Mouse (Mus musculus): ENCODE results near the gene Cpvl.
A peak's percentile ranks its signal among the peaks of the same experiment; 100 is the strongest.

Gene Cpvl

DNA sequence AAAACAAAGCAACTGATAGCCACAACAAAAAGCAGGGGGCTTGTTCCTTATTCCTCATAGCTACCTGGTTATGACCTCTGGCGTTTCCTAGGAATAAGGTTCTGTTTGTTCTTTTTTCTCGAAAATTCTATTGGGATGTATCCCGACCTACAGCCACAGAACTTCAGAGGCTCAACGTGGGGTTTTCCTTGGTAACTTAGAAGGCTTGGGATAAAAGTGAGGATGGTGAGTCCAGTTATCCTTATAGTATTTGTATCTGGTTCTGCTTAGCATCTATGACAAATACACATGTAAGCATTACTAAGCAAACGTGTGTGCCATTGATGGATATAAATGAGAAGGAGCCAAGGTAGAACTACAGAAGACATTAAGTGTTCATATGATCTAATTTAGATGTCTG is at the start of gene Cpvl:
TSS of gene Cpvl (minus strand) at position 101 of the 400 bp plus-strand sequence.
- no peak for DNase-seq

DNA sequence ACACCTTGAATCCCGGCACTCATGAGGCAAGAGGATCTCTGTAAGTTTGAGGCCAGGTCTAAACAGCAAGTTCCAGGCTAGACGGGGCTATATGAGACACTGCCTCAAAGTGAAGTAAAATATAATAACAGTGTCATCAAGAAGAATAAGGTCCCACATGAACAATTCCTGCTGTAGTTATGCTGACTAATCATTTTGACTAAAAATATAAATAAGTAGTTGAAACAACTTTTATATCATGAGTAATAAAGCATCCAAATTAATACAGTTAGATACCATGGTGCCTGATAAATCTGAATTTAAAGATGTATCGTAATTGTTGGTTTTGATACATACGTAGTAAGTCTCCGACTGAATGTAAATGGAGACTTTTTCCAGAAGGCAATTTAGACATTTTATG is 45.4 kb upstream of the Cpvl start:
- DNase-seq: no peak

DNA sequence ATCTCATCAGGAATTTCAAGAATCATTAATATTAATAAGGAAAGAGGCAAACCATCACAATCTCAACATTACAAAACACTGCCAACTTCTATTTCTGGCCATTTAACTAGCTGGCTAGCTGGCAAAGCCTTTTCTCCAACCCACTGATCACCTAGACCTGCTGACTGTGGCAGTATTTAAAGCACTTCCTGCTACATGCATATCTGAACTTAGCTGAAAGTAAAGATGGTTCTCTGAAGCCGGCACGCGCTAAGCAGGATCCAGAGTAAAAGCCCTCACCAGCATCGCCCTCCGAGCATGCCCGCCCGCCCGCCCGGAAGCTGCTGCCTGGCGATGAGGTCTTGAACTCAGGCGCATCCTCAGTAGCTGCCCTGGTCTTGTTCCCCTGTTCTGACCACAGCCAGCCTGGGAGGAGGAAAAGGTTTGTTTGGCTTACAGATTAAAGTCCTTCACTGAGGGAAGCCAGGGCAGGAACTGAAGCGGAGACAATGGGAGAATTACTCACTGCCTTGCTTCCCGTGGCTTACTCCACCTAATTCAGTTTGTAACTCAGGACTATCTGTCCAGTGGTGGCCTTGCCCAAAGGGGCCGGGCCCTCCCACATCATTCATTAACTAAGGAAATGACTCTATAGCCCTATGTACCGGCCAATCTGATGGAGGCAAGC is 42.8 kb upstream of the Cpvl start:
- DNase-seq: peak; percentile 80

DNA sequence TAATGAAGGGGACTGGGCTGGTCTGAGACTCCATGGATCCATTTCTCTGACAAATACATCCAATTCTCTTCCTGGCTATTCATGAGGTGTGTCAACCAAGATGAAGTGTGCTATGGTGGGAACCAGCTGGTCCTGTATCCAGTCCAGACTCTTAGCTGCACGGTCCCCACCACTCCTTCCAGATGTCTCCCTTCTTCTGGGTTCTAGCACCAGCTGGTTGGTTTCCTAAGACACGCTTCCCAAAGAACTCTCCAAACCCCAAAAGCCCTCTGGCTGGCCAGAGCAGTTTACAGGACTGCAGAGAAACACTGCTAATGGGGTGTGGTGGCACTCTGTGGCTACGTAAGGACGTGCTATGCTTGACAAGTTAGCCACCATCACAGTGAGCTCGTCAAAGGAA is 40.4 kb upstream of the Cpvl start:
- no peak for DNase-seq

DNA sequence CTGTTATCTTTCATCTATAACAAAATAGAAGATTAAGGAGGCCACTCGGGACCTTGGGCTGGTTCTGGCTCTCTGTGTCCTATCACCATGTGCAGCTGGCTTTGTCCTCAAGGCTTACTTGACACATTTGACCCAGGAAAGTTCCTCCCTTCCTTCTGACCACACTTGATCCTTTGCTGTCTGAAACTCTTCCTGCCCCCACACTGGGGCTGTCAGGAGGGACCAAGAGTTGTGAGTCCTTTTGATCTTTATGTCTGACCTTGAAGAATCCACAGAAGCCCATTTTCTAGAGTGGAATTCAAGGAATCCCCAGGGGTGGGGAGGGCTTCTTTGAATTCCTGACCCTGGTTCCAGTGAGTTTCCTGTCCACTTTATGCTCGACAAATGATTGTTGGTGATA is 39.6 kb upstream of the Cpvl start:
- peak; percentile 57 for DNase-seq

DNA sequence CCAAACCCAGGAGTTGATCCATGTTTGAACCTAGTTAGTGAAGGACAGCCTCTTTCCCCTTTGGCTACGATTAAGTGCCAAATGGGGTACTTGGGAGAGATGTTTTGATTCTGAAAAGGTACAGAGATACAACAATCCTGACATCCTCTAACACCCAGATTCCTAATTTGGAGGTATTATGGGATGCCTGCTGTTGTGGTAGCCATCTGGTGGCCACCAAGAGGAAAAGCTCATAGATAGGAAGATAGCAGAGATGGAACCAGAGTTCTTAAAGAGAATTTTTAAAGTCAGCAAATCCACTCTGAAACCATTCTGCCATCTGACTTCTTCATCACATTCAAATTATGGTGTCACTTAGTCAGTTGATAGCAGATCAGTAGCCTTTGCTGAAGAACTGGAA is 33.7 kb upstream of the Cpvl start:
- DNase-seq: no peak

DNA sequence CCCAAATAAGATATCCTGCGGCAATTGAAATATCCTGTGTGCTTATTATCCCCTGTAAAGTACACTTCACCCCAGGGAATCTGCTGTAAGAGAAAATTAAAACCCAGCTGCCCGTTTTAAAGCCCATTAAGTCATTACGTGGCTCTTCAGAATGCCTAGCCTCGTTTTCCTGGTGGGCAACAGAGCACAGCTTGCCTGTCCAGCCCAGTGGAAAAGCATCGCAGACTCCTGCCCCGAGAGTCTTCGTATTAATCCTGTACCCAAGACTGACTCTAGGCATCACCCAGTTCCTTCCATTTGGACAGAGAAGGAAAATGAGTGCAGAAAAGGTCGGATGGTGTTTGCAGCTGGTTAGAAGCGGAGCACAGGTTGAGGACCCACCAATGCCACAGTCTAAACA is 31.9 kb upstream of the Cpvl start:
- DNase-seq: no peak

DNA sequence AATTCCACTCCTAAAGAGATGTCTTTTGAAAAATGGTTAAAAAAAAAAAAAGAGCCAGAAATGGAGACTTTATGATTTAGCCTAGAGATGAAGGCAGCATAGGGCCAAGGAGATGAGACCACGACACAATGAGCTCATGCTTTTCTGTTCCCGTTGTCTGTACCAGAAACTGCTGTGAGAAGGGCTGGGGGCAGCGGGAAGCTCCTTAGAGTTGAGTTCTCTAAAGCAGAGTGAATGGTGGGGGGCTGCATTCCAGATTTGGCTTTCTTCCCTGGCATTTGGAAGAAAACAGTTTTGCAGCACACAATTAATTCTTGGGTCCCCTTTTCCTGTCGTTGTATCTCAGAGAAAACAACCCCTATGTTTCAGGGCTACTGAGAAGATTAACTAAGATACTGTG is 30.8 kb upstream of the Cpvl start:
- no peak for DNase-seq

DNA sequence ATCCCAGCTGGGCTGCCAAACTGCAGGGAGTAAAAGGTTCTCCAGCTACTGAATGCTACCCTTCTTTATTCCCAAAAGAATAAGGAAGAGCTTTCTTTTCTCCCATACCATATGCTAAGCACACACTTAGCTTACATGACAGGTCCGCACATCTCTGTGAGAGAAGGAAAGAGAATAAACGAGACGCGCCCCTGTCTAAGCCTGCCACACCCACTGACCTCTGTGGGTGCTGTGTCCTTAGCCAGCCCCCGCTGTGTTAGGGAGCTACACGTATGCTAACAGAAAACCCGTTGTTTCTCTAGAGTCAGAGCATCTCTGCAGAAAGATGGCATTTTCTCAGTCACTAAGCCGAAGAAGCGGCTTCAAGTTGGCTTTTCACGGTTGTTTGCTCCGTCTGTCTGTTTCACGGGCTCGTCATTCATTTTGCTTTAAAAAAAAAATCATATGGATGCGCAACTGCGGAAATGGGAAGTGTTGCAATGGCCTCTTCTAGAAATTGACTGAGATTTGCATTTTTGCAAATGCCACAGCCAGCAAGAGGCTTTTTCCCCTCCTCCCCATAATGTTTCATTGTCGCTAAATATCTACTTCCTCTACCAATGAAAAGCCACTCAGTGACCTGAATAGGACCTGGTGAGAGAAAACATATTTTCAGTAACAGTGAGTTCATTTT is 30.1 kb upstream of the Cpvl start:
- DNase-seq: no peak

DNA sequence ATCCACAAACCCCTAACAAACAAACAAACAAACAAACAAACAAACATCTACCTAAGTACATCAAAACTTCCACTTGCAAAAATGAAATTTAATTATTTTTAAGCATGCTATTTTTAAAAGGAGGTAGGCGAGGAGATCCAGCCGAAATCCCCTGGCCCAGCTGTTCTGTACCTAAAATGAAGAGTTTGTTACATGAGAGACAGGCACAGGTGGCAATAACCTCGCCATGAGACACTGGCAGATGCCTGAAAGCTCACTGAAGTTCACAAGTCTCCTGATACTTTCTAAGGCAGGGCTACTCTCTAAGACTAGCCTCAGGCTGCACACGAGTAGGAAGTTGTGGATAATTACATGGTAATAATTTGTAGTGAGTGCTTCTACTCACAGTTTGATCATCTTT is 26.8 kb upstream of the Cpvl start:
- DNase-seq: no peak

DNA sequence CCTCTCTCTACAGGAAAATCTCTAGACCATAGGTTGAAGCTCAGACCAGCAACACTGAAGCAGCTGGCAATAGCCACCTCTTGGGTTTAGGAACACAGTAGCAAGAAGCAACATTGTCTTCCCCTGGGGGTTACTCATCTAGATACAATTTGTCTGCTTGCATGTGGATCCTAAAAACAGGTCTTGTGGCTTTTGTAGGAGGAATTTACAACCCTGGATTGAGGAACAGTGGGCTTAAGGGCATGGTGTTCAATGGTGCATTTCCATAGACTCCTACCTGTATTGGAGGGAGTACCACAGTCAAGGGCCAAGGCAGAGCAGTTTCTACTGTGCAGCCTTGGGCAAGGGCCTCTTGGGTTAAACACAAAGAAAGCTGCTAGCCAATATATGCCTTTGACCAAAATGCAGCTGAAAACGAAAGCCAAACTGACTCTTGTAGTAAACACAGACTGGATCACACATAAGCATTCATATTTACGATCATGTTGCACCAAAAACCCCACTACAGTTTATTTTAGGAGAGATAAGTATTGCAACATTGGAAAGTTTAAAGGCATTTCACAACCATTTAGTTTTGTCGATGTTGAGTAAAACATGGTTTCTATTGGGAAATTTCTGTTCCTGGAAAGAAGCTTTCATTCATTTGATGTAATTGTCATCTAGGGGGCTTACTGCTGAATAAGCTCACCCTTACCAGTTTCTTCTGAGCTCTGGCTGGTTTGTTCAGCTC is 17.9 kb upstream of the Cpvl start:
- no peak for DNase-seq

DNA sequence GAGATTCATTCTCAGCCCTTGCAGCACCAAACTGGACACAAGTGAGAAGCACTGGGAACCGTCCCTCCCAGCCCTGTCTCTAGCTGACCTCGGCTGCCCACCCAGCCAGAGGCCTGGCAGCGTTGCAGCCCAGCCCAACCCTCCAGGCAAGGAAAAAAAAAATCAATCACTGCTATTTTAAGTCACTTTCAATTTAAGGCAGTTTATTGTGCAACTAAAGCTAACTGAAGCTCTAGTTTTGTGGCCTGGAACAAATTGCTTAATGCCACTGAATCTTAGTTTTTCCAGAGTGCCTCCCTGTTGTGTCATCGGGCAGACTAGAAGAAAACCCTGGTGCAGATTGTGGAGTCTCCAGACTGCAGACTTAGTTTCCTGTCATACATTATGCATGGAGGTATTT is 17.0 kb upstream of the Cpvl start:
- peak; percentile 14 for DNase-seq

DNA sequence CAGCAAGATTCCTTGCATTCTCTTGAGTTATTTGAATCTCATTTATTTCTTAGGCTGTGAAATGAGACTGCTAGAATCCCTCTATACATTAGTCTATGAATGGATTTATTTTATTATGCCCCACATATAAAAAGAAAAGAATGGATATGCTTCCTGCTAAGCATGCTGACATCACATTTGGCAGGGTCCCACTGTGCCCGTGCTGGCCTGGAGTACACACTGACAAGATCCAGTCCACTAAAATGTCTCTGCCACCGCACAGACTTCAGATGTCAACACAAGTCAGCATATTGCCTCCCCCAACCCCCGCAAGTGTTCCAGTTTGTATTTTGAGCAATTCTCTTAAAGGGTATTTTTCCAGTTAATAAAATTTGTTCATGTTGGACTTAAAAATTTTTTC is 13.9 kb upstream of the Cpvl start:
- no peak for DNase-seq

DNA sequence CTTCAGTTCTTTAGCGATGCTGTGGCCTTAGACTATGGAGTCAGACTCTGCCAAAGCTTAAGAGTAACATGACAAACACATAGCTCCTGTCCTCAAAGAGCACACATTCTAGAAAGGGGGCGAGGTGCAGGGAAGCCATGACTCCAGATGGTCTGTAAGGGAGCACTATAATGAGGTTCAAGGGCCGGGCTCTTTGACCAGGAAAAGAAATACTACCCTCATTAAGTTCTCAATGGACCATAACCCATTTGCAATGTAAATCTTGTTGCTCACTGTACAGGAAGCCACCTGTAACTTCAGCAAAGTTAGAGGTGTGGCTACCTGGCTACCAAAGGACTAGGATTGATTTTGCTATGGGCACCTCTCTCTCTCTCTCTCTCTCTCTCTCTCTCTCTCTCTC is 8.8 kb upstream of the Cpvl start:
- DNase-seq: peak; percentile 31

DNA sequence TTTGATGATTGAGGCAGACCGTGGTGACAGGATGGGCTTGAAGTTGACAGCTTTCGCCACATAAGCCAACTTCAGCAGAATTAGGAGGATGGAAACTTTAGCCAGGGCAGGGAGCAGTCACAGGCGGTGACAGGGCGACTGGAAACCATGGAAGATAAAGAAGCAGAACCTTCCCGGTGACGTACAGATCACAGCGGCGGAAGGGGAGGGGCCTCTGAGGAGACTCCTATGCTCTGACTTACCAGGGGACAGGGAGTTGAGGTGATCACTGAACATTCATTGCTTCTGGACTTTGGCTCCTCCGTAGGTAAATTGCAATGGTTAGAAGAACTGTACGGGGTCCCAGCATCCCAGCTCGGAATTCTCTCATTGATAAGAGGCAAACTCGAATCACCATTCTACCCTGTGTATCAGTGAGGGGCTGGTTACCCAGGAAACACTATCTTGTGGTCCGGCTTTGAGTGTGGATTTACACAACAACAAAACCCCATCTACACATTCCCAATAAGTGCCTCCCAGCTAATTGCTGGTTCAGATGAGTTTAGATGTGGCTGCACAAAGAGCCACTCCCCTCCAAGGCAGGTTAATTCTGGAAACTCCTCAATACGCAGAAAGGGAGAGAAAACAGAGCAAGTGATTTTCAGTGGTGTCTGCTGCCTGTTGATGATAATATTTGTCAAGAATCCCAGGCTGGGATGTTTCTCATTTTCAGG is 8.0 kb upstream of the Cpvl start:
- DNase-seq: no peak

DNA sequence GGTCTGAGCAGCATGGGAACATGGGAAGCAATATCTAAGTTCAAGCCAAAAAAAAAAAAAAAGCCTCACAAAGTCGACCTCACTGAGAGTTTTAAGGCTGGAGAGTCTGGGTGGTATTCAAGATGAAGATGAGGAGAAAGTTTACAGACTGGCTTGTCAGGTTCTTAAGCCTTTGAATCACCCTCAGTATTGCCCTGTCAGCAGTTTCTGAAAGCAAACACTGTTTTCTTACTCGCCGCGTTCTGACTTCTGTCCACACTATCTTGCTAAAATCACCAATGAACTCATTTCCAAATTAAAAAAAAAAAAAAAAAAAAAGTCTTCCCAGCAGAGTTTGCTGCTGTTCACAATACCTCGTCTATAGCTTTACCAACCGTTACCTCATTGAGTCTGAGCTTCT is 5.3 kb upstream of the Cpvl start:
- no peak for DNase-seq

DNA sequence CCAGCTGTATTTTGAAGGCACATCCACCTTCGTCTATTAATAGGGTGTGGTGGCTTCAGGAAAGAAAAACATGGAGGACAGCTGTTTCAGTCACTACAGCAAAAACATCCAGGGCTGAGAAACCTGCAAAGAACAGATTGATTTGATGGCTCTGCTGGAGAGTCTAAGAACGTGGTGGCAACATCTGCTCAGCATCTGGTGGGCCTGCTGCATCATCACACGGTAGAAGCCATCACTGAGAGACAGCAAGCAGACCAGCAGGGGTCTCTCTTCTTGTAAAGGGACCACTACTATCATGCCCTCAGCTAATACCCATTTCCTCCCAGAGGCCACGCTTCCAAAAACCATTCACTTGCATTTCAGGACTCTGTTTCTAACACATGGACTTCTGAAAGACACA is 4.1 kb upstream of the Cpvl start:
- no peak for DNase-seq

DNA sequence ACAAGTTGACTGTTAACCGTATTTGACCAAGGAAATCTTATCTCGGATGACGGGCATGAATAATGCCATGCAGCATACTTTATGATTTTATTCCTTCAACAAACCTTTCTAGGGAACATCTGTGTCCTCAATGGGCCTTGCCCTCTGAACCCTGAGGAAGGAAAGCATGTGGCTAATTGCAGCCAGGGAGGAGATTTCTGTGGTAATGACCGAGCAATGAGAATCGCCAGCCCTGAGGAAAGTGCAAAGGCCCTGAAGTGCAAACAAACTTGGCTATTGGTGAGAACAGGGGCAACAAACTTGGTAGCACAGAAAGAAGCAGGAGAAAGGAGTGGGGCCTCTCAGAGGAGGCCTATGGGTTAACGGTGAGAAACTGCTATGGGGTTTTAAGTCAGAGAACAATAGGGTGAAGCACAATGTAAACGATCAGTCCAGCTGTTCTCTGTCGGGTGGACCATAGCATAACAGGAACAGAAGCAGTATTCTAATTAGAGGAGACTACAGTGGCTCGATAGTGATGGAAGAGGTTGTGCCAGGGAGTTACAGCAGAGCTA is 3.7 kb upstream of the Cpvl start:
- no peak for DNase-seq

DNA sequence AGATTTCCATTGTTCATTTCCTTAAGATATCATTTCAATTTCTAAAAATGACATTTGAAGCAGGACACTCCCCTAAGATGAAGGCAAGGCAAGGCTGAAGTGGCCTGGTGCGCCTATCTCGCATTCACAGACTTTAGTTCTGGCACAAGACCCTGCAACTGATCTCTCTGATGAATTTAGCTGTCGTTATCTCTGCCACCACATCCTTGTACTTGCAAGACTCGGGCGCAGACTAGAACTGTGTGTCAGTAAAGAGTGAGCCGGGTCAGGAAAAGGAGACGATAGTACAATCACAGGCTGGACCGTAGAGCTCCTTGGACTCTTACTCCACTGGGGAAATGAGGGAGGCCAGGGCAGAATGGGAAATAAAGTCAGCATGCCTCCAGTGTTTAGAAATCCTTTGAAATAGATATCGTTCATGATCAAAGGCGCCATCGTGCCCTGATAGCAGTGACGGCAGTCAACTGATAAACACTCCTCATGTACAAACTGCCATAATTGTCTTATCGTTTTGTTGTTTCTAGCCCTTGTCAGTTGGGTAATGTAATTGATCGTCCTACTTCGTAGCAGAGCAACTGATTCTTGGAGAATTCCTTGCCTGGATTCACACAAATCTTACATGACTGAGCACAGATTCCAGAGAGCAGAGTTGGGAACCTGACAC is 2.5 kb upstream of the Cpvl start:
- no peak for DNase-seq

DNA sequence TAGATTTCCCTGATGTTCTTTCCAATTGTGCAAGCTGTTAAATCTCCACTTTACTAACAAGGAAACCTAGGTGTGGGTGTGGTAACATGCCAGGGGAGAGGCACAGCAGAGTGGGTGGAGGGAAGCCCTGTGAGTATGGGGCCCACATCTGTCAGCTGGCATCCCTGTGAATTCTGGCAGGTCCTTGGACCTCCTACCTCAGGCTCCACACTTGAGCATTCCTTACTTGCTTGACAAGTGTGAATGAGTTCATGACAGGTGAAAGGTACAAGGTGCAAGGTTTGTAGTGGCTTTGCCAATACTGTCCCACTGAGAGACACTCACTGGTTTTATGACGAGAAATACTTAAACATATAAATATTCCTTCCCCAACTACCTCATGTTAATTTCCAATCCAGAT is 4.4 kb downstream of the Cpvl start:
- no peak for DNase-seq

DNA sequence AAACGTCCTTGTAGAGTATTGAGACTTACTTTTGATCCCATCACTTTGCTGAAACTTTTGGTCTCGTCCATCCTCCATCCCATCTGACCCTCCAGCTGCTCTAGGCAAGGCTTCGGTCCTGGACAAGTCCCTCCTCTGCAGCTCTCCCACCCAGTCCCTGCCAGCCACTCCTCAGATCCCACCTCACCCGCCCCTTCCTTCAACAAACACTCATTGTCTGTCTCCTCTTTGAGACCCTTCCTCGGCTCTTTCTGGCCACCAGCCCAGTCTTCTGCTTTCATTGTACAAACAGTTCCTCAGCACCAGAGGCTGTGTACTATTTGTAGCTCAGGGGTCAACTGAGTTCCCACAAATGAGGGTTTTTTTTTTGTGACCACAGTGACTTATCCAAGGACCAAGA is 5.0 kb downstream of the Cpvl start:
- DNase-seq: no peak

DNA sequence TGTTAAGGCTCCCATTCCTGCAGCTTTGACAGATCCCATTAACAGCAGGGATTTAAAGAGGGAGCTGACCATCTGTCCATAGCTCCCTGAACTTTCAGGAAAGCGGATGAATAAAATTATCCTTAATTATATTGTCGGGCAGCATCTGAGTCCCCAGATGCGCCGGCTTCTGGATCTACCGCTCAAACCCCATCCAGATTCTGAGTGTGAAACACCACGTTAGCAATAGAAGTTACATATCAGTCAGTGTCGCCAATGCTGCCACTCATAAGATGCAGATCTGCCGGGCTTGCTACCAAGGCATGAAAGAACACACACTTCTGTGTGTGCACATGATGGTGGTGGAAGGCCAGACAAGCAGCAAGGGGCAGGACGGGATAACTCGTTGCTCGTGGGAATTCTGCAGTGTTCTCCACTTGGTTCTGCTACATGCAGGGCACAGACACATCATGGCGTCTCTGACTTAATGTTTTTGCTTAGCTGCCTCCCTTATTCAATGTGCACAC is 6.2 kb downstream of the Cpvl start:
- no peak for DNase-seq

DNA sequence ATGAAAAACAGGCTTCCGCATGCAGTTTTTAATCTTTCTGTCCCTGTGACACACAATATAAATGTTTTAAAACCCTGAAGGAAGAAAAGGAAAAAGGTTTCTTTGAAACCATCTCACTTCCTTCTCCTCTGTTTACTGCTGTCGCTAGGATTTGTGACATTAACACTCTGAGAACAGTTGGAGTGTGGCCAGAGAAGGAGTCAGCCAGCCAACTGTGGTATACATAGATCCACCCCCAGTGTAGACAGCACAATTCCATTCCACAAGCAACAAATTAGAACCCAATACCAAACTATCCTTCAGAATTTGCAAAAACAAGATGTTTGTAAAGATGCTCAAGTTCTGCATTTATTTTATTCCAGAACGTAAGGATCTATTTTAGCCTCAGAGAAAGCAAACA is 6.7 kb downstream of the Cpvl start:
- DNase-seq: no peak
